Mouse (Mus musculus): Measurements from ENCODE around the gene Ap1s3.
A peak's percentile ranks its signal among the peaks of the same experiment; 100 is the strongest.
"Not testable (repeated sequence)": the region's sequence is repeated elsewhere in the genome, so short reads cannot be mapped to it uniquely, and the experiment has no call there.

Gene Ap1s3

GRCm38 (mm10) chr1:79659598-79659997, 12.2 kb downstream of the Ap1s3 start:
- no peak for DNase-seq

GRCm38 (mm10) chr1:79657411-79657810, 14.4 kb downstream of the Ap1s3 start:
- DNase-seq: no peak

- DNase-seq: no peak
These were observed 15.8 kb downstream of the Ap1s3 start for GRCm38 (mm10) chr1:79655819-79656555.

- no peak for DNase-seq
These were observed 16.8 kb downstream of the Ap1s3 start for GRCm38 (mm10) chr1:79654948-79655347.

- DNase-seq: no peak
These were observed 28.2 kb downstream of the Ap1s3 start for GRCm38 (mm10) chr1:79643411-79644110.

- no peak for DNase-seq
These were observed 29.1 kb downstream of the Ap1s3 start for GRCm38 (mm10) chr1:79642680-79643079.

GRCm38 (mm10) chr1:79641355-79641754, 30.4 kb downstream of the Ap1s3 start:
- peak in 1 of 2 experiments; percentile 9 for DNase-seq

- peak; percentile 67 to 76 for DNase-seq
These were observed 31.6 kb downstream of the Ap1s3 start for GRCm38 (mm10) chr1:79640151-79640550.

- no peak for DNase-seq
These were observed 32.1 kb downstream of the Ap1s3 start for GRCm38 (mm10) chr1:79639683-79640082.

GRCm38 (mm10) chr1:79639107-79639506, 32.7 kb downstream of the Ap1s3 start:
- no peak for DNase-seq

GRCm38 (mm10) chr1:79637768-79638167, 34.0 kb downstream of the Ap1s3 start:
- DNase-seq: no peak

GRCm38 (mm10) chr1:79631521-79631920, 40.3 kb downstream of the Ap1s3 start:
- DNase-seq: no peak

GRCm38 (mm10) chr1:79629726-79630125, 42.0 kb downstream of the Ap1s3 start:
- DNase-seq: no peak

GRCm38 (mm10) chr1:79626140-79626539, 45.6 kb downstream of the Ap1s3 start:
- no peak for DNase-seq

- DNase-seq: no peak
These were observed 52.3 kb downstream of the Ap1s3 start for GRCm38 (mm10) chr1:79619434-79619833.

- no peak for DNase-seq
These were observed 55.3 kb downstream of the Ap1s3 start for GRCm38 (mm10) chr1:79616492-79616891.

- no peak for DNase-seq
These were observed 57.3 kb downstream of the Ap1s3 start for GRCm38 (mm10) chr1:79614456-79614855.

GRCm38 (mm10) chr1:79611271-79611670, 60.5 kb downstream of the Ap1s3 start:
- not testable (repeated sequence) for DNase-seq

GRCm38 (mm10) chr1:79608856-79609255, 62.9 kb downstream of the Ap1s3 start:
- DNase-seq: not testable (repeated sequence)

- DNase-seq: no peak
These were observed 69.3 kb downstream of the Ap1s3 start for GRCm38 (mm10) chr1:79602500-79602899.

- DNase-seq: no peak
These were observed 73.2 kb downstream of the Ap1s3 start for GRCm38 (mm10) chr1:79598385-79599178.

GRCm38 (mm10) chr1:79592721-79593277, 79.0 kb downstream of the Ap1s3 start:
- DNase-seq: no peak

- DNase-seq: no peak
These were observed 80.7 kb downstream of the Ap1s3 start for GRCm38 (mm10) chr1:79591091-79591490.
